Mouse (Mus musculus) embryo, embryonic 9.5 days (tissue): ENCODE results near the gene Map3k6.

Source experiments
- DNase-seq: peaks from one replicate; pipeline ENCODE4 v3.0.0-alpha.2; 2017; ENCODE audit errors: extremely low spot score

Gene Map3k6

GRCm38 (mm10) chr4:133253412-133253811 is 12.8 kb downstream of the Map3k6 start:
- DNase-seq = no peak

- no peak for DNase-seq
Measured at GRCm38 (mm10) chr4:133255392-133255791, 14.8 kb downstream of the Map3k6 start.

GRCm38 (mm10) chr4:133256820-133257219 is 16.2 kb downstream of the Map3k6 start:
- DNase-seq = no peak

- DNase-seq = no peak
Measured at GRCm38 (mm10) chr4:133257230-133257629, 16.6 kb downstream of the Map3k6 start.

- DNase-seq = no peak
Measured at GRCm38 (mm10) chr4:133257798-133258408, 17.3 kb downstream of the Map3k6 start.

- DNase-seq = no peak
Measured at GRCm38 (mm10) chr4:133261641-133262374, 21.2 kb downstream of the Map3k6 start.

- no peak for DNase-seq
Measured at GRCm38 (mm10) chr4:133262375-133262765, 21.8 kb downstream of the Map3k6 start.

- no peak for DNase-seq
Measured at GRCm38 (mm10) chr4:133262882-133263281, 22.3 kb downstream of the Map3k6 start, which contains the start of gene Sytl1. Sytl1 (minus strand) TSS chr4:133263113.

GRCm38 (mm10) chr4:133263756-133264155 is 23.1 kb downstream of the Map3k6 start:
- DNase-seq = no peak

GRCm38 (mm10) chr4:133264559-133264958 is 23.9 kb downstream of the Map3k6 start:
- DNase-seq = no peak

GRCm38 (mm10) chr4:133265297-133265696 is 24.7 kb downstream of the Map3k6 start:
- DNase-seq = no peak

- no peak for DNase-seq
Measured at GRCm38 (mm10) chr4:133265759-133266158, 25.1 kb downstream of the Map3k6 start.

- DNase-seq = no peak
Measured at GRCm38 (mm10) chr4:133266248-133266880, 25.7 kb downstream of the Map3k6 start.

GRCm38 (mm10) chr4:133268931-133269330 is 28.3 kb downstream of the Map3k6 start:
- DNase-seq = no peak

- DNase-seq = no peak
Measured at GRCm38 (mm10) chr4:133269596-133269995, 29.0 kb downstream of the Map3k6 start.

- no peak for DNase-seq
Measured at GRCm38 (mm10) chr4:133270929-133271328, 30.3 kb downstream of the Map3k6 start.

- peak; percentile 97 for DNase-seq
Measured at GRCm38 (mm10) chr4:133277104-133278026, 36.7 kb downstream of the Map3k6 start, which contains the start of gene Tmem222. Tmem222 (minus strand) TSS chr4:133277792.

GRCm38 (mm10) chr4:133278067-133278466 is 37.4 kb downstream of the Map3k6 start:
- no peak for DNase-seq

- no peak for DNase-seq
Measured at GRCm38 (mm10) chr4:133278482-133278881, 37.9 kb downstream of the Map3k6 start.

- DNase-seq = no peak
Measured at GRCm38 (mm10) chr4:133281513-133281912, 40.9 kb downstream of the Map3k6 start.

GRCm38 (mm10) chr4:133281951-133282481 is 41.4 kb downstream of the Map3k6 start:
- peak; percentile 75 for DNase-seq
